Mouse (Mus musculus) olfactory bulb, adult 2 months (tissue): Measurements from ENCODE around the gene Vax2.

Experiments
- CTCF ChIP-seq: fragments of 200-500 bp; IDR thresholded peaks from 2 replicates; pipeline ENCODE4 v1.5.1; 2012; ENCODE audit warnings: low read depth, mild to moderate bottlenecking, low read length, moderate library complexity; ENCODE audit not compliant: insufficient read depth
- POLR2A ChIP-seq: fragments of 200-500 bp; IDR thresholded peaks from 2 replicates; pipeline ENCODE4 v1.6.1; 2012; ENCODE audit warnings: mild to moderate bottlenecking, low read depth, low read length, moderate library complexity; ENCODE audit not compliant: insufficient read depth

GRCm38 (mm10) chr6:83749286-83749685, 38.2 kb downstream of the Vax2 start:
- no peak for TF ChIP-seq CTCF
- no peak for TF ChIP-seq POLR2A
